Mouse (Mus musculus) R1 (cell line): ENCODE measurements at regions not wholly inside any gene's neighbourhood (a gene's known extent, or its start where the extent isn't known, plus 50 kb on each side); places are given as distances from the start of the nearest gene placed in this dataset.
A peak's percentile ranks its signal among the peaks of the same experiment; 100 is the strongest.

Experiments used
- DNase-seq: peaks from one replicate; pipeline ENCODE4 v3.0.0-alpha.2; 2018; ENCODE audit warnings: low read depth, low spot score

- peak; percentile 53 for DNase-seq
These were observed 352.3 kb upstream of the Hs6st1 start for GRCm38 (mm10) chr1:35715931-35716330.

DNA sequence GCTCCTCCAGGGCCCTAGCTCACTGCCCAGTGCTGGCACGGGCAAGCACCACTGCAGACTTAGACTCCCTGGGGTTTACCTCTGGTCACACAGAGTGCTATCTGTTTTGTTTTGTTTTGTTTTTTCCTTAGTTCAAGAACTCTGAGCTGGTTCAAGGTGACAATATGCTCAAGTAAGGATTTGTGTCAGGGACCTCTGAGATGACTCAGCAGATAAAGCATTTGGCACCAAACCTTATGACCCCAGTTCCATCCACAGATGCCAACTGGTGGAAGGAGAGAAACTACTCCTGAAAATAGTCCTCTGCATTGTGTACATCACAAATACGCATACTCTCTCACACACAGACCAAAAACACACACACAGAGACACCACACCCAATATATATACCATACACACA is 351.0 kb upstream of the Hs6st1 start:
- no peak for DNase-seq

DNA sequence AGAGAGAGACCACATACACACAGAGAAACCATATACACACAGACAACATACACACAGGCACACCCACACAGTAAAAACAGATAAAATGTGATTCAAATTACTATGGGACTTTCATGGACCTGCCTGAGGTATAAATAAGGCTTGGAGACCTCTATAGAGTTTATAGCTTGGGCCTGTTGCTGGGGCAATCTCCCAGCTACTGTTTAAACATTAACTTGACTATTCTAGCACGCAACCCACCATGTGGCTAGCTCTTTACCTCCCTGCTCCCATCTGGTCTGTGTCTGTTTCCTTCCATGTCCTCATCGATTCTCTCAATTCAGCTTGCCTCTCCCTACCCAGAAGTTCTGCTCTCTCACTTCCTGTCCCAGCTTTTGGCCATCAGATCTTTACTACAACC is 350.5 kb upstream of the Hs6st1 start:
- DNase-seq, result no peak

GRCm38 (mm10) chr1:35720063-35720462 is 348.1 kb upstream of the Hs6st1 start:
- no peak for DNase-seq

DNA sequence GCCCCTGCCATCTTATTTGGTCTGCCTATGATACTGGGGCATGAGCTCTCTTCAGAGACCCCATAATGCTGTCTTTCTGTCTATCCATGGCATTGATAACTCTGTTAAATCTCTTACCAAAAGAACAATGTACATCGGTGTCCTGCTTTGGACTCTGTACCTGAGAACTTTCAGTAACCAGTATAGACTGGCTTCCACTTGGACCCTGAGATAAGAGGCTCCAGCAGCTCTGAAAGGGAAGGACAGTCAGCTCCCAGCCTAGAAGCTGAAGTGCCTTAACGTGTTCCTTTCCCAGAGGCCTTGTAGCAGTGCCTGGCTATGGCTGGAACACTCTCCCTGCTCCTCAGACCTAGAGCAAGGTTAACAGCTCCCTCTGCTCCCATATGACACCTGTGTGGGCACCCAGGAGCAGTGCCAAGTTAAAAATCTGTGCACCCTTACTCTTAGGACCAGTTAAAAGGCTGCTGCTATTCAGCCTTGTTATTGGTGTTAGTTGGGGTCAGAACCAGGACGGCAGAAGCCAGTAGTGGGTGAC is 343.8 kb upstream of the Hs6st1 start:
- no peak for DNase-seq

DNA sequence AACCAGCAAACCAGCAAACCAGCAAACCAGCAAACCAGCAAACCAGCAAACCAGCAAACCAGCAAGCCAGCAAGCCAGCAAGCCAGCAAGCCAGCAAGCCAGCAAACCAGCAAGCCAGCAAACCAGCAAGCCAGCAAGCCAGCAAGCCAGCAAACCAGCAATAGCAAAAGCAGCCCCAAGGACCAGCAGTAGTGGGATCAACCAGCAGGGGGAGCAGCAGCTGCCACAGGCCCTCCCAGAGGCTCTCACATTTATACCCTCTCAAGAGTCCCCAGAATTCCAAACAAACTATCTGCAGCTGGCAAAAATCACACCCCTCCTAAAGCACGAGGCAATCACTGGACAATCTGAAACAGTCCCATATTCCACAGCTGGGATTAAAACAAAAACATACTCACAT is 341.6 kb upstream of the Hs6st1 start:
- DNase-seq, result peak; percentile 59

GRCm38 (mm10) chr1:35727310-35727990 is 340.8 kb upstream of the Hs6st1 start:
- DNase-seq, result no peak

- DNase-seq, result no peak
These were observed 338.4 kb upstream of the Hs6st1 start for GRCm38 (mm10) chr1:35729785-35730295.

DNA sequence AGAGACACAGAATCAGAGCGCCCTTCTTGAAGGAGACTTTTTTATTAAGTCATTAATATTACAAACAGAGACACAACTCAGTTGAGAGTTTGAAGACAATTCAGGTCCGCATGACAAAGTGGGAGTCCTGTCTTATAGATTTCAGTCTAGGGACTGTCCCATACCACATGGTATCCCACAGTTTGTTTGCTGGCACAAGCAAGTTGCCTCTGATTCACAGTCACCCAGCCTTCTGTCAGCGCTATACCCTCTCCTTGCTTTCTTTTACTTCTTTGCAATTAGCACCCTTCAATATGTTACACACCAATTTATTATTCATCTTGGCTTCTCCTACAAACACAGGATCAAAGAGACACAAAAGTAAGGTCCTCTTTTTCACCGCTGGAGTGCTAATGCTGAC is 337.9 kb upstream of the Hs6st1 start:
- DNase-seq, result no peak

DNA sequence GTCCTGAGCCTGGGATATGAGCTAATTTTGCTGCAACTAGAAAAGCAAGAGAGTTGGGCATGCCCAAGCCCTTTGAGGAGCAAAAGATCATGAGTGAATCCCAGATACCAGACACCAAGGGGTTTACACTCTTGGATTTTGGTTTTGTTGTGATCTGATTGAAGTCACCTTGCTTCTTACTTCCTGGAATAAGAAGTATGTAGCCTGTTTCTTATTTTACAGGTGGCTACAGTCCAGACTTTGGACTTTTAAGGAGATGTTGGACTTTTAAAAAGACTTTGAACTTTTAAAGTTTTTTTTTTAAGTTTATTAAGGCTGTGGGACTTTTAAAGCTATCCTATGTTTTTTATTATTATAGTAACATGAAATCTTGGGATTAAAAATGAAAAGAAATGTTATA is 332.0 kb upstream of the Hs6st1 start:
- DNase-seq, result no peak

DNA sequence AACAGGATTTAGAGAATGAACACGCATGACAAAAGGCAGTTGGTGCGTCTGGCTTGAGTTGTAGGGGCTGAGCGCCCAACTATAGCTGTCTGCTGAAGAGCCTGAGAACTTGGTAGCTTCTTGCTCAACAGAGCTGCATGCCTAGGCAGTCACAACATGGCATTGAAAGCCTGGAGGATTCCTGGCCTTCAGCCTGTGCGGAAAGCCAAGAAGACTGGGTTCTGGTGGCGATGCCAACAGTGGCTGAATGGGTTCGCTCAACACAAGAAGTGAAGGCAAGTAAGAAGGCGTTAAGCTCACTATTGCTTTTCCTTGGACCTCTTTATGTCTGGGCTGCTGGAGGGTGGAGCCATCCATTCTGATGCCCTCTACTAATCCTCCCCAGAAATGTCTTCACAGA is 318.6 kb upstream of the Hs6st1 start:
- peak; percentile 15 for DNase-seq

GRCm38 (mm10) chr1:35750092-35750521 is 318.1 kb upstream of the Hs6st1 start:
- peak; percentile 76 for DNase-seq

DNA sequence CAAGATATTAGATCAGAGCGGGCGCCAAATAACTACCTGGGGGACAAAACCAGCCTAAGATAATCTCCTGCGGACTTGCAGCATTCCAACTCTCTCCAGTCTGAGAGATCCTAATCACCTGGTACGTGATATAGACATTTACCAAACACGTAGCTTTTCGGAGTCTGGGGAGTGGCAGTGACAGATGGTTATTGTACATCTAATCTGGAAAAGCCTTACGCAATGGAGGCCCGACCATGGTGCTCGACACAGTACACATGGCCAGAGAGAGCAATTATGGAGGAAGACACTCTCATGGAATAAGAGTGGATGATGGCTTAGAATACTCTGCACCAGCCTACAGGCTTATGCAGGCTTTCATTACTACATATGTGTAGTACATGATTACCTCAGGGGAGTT is 315.6 kb upstream of the Hs6st1 start:
- no peak for DNase-seq

- no peak for DNase-seq
These were observed 314.0 kb upstream of the Hs6st1 start for GRCm38 (mm10) chr1:35754170-35754569.

DNA sequence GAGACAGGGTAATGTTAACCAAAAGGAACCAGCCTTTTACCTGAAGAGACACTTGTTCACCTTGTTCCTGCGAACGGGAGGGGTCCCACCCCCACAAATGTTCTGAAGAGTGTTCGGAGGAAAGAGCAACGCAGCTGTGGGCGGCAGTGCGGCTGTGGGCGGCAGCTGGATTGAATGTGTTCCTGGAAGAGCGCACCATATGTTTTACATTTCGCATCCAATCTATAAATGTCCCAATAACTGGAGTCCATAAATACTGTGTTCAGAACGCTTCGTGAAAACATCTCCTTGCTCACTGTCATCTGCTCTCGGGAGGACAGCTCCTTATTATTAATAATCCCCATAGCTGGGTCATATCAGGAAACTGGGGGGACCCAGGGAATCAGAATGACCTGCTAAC is 309.2 kb upstream of the Hs6st1 start:
- no peak for DNase-seq

DNA sequence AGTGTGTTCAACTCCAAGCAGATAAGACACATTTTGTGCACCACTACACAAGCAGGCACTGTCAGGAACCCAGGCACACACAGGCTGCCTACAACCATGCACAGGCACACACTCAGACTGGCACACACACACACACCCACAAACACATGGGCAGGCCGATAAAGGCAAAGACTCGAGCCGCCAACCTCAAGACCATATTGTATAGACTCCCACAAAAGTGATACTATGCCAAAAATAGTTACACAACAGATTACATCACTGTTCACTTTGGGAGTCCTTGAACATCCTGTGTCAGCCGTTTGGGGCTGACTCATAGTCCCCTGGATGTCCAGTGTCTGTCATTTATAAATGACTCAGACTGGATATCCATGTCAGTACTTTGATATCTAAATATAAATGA is 308.6 kb upstream of the Hs6st1 start:
- no peak for DNase-seq

DNA sequence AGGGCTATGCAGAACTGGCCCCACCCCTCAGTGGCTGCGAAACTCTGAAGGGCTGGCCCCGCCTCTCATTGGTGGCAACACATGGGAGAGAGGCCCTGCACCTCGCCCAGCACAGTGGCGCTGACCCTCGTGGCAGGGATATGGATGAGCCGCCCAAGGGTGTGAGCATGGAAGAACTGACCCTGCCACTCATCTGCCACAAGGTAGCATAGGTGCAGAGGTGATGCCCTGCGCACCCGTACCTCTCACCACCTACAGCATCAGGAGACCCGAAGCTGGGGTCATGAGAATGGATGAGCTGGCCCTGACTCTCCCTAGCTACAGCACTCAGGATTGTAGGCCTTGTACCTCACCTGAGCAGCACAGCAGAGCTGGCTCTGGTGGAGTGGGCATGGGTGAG is 305.1 kb upstream of the Hs6st1 start:
- no peak for DNase-seq

- peak; percentile 36 for DNase-seq
These were observed 304.7 kb upstream of the Hs6st1 start for GRCm38 (mm10) chr1:35763456-35763855.

- DNase-seq, result no peak
These were observed 304.1 kb upstream of the Hs6st1 start for GRCm38 (mm10) chr1:35764068-35764467.

DNA sequence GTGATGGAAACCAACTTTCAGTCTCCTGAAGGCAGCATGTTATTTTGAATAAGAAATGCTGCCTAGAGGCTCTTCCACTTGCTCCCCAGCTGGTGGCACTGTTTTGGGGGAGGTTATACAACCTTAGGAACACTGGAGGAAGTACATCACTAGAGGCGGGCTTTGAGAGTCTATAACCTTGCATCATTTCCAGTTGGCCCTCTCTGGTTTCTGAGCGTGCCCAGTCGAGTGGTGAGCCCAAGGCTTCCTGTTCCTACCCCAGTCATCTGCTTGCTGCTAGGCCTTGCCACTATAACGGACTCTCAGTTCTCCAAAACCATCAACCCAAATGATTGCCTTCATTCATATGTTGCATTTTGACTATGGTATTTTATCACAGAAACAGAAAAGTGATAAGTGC is 302.5 kb upstream of the Hs6st1 start:
- DNase-seq, result peak; percentile 51

DNA sequence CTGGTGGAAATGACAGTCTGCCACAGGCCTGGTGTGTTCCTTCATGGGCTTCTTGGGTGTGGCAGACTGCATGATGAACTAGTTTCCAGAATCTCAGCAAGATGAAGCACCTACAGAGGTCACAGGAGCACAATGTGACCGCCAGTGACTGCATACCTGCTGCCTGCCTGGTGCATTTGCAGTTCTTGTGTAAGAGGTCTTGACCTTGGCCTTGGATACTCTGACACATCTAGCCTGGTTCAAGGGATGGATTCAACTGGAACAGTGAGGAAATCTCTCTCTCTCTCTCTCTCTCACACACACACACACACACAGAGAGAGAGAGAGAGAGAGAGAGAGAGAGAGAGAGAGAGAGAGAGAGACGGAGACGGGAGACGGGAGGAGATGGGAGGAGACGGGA is 301.9 kb upstream of the Hs6st1 start:
- DNase-seq, result no peak

DNA sequence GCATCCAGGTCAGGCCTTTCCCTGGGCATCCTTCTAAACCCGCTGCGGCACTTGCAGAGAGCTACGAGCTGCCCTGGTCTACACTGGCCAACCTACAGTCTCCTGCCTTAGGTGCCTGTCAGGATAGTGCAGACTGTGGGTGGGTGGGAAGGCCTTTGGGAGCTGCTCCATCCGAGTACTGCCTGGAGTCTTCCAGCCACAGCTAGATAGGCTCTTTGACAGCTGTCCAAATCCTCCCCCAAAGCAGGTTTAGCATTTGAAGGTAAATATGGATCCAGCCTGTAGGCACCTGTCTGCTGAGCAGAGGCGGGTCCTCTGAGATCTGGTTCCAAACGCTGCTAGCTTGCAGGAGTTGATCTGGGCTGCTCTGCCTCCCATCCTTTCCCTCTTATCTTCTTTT is 295.6 kb upstream of the Hs6st1 start:
- no peak for DNase-seq

DNA sequence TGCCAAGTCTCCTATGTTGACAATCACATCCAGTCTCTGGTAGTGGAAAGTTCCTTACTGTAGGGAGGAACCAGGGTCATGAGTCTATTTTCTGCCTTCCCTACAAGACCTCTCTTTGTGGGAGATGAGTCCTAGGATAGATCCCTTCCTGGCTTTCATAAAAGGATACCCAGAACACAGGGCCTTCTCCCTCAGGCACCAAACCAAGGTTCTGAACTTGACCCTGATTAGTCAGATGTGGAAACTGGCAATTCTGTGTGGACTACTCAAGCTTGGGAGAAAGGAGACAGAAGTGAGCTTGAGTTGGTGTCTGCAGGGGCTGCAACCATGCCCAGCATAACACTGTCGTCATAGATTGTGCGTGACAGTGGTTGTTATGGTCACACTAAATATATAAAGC is 293.6 kb upstream of the Hs6st1 start:
- DNase-seq, result no peak

GRCm38 (mm10) chr1:35782668-35783067 is 285.5 kb upstream of the Hs6st1 start:
- DNase-seq, result no peak
